Mouse (Mus musculus) cortical plate, adult 2 months (tissue): ENCODE data around the gene Eif3i.
"Not testable (repeated sequence)": the region's sequence is repeated elsewhere in the genome, so short reads cannot be mapped to it uniquely, and the experiment has no call there.

Experiments used
- CTCF ChIP-seq: fragments of 200-500 bp; IDR thresholded peaks from 2 replicates; pipeline ENCODE4 v1.5.1; 2011; ENCODE audit warnings: mild to moderate bottlenecking, control low read depth, low read length; ENCODE audit not compliant: insufficient read depth; ENCODE audit errors: extremely low read depth
- POLR2A ChIP-seq: fragments of 200-500 bp; IDR thresholded peaks from 2 replicates; pipeline ENCODE4 v1.6.1; 2011; ENCODE audit warnings: mild to moderate bottlenecking, low read length, control low read depth; ENCODE audit not compliant: insufficient read depth; ENCODE audit errors: extremely low read depth

DNA sequence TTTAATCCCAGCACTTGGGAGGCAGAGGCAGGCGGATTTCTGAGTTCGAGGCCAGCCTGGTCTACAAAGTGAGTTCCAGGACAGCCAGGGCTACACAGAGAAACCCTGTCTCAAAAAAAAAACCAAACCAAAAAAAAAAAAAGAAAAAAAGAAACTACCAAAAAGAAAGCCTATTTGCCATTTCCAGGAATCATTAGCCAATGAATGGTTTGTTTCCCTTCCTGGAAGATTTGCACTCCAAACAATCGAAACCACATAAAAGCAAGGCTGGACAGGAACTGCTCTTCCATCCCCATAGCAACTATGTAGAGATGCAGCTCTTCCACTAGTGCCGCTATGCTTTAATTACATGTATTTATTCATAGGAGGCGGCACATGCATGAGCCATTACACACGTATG is 45.9 kb downstream of the Eif3i start:
- not testable (repeated sequence) for TF ChIP-seq POLR2A, CTCF
